Mouse (Mus musculus) macrophage (primary cell): ENCODE results near the gene Ppfia1. TPM values are rescaled to one million over a fixed set of nuclear protein-coding genes. Genes with fewer than 3 reads are reported as not detected.

ENCODE experiments used
- H3K27ac ChIP-seq: fragments of 350-480 bp; formaldehyde crosslinking; 2 replicates; pipeline ENCODE4 v1.9.0; 2021
- H3K36me3 ChIP-seq: fragments of 350-480 bp; formaldehyde crosslinking; 2 replicates; pipeline ENCODE4 v1.9.0; 2021; ENCODE audit errors: inconsistent target
- H3K4me3 ChIP-seq: fragments of 350-480 bp; formaldehyde crosslinking; 2 replicates; pipeline ENCODE4 v1.9.0; 2021; ENCODE audit errors: inconsistent target
- H3K79me2 ChIP-seq: fragments of 350-480 bp; formaldehyde crosslinking; 2 replicates; pipeline ENCODE4 v1.9.0; 2021; ENCODE audit errors: inconsistent target
- WGBS: methylation state at CpG from one replicate; pipeline ENCODE4 v1.1.7; 2026; ENCODE audit warnings: inconsistent platforms; ENCODE audit not compliant: missing documents; 5-methylcytosine and 5-hydroxymethylcytosine counted together
- polyA plus RNA-seq: library from polyadenylated mRNA; stranded (reverse); fragments of 250-400 nt; gene quantifications from 3 replicates; pipeline ENCODE4 v1.2.4, GENCODE M21; 2018; ENCODE audit warnings: inconsistent platforms

Ppfia1 gene
- polyA plus RNA-seq, 1 experiment from 2014 or later: 74.0 TPM

GRCm38 (mm10) chr7:144490201-144490873 is 63.2 kb downstream of the Ppfia1 start:
- peaks cover 88% of the 10 kb centered on the region for H3K36me3 ChIP-seq
- 95% methylated on average over 8 of the region's 8 CpGs for WGBS
- H3K4me3 ChIP-seq: no peak overlapping the region
- no peak overlapping the region for H3K27ac ChIP-seq
- no peaks in the 10 kb centered on the region for H3K79me2 ChIP-seq

- H3K36me3 ChIP-seq: peaks cover 88% of the 10 kb centered on the region
- H3K79me2 ChIP-seq: no peaks in the 10 kb centered on the region
- H3K27ac ChIP-seq: no peak overlapping the region
- WGBS: 53% methylated on average over 6 of the region's 6 CpGs
- H3K4me3 ChIP-seq: no peak overlapping the region
These were observed 64.3 kb downstream of the Ppfia1 start for GRCm38 (mm10) chr7:144489067-144489774.

GRCm38 (mm10) chr7:144480314-144480713 is 73.2 kb downstream of the Ppfia1 start:
- H3K79me2 ChIP-seq: no peaks in the 10 kb centered on the region
- H3K36me3 ChIP-seq: peaks cover 84% of the 10 kb centered on the region
- no peak overlapping the region for H3K27ac ChIP-seq
- no peak overlapping the region for H3K4me3 ChIP-seq

GRCm38 (mm10) chr7:144479569-144479968 is 74.0 kb downstream of the Ppfia1 start:
- Histone ChIP-seq H3K27ac (no peak overlapping the region), H3K4me3 (no peak overlapping the region), H3K79me2 (no peaks in the 10 kb centered on the region), H3K36me3 (peaks cover 76% of the 10 kb centered on the region)
- 94% methylated on average over 1 of the region's 1 CpGs for WGBS

GRCm38 (mm10) chr7:144475741-144476140 is 77.8 kb downstream of the Ppfia1 start:
- H3K36me3 ChIP-seq: peaks cover 38% of the 10 kb centered on the region
- 94% methylated on average over 3 of the region's 3 CpGs for WGBS
- H3K4me3 ChIP-seq: no peak overlapping the region
- H3K27ac ChIP-seq: no peak overlapping the region
- H3K79me2 ChIP-seq: no peaks in the 10 kb centered on the region

GRCm38 (mm10) chr7:144473486-144473885 is 80.0 kb downstream of the Ppfia1 start:
- peaks cover 16% of the 10 kb centered on the region; the same call in 1 of the 2 replicates for H3K36me3 ChIP-seq
- no peak overlapping the region for H3K27ac ChIP-seq
- H3K79me2 ChIP-seq: no peaks in the 10 kb centered on the region
- WGBS: 80% methylated on average over 4 of the region's 4 CpGs
- no peak overlapping the region for H3K4me3 ChIP-seq

GRCm38 (mm10) chr7:144471103-144471502 is 82.4 kb downstream of the Ppfia1 start:
- 48% methylated on average over 2 of the region's 2 CpGs for WGBS
- Histone ChIP-seq H3K79me2 (no peaks in the 10 kb centered on the region), H3K27ac (no peak overlapping the region), H3K4me3 (no peak overlapping the region), H3K36me3 (peaks cover 4% of the 10 kb centered on the region; the same call in 1 of the 2 replicates)

- WGBS: 16% methylated on average over 28 of the region's 30 CpGs
- no peak within 1 kb of the TSS for H3K4me3 ChIP-seq
- H3K27ac ChIP-seq: no peak within 1 kb of the TSS
- H3K36me3 ChIP-seq: no peaks in the 10 kb centered on the region
- no peaks in the 10 kb centered on the region for H3K79me2 ChIP-seq
These were observed 82.9 kb downstream of the Ppfia1 start, which contains the start of gene Cttn for GRCm38 (mm10) chr7:144470545-144471059. Gene Cttn, minus strand, starts transcription at chr7:144471009.

- Histone ChIP-seq H3K36me3 (no peaks in the 10 kb centered on the region), H3K27ac (no peak overlapping the region), H3K79me2 (no peaks in the 10 kb centered on the region), H3K4me3 (no peak overlapping the region)
- WGBS: 28% methylated on average over 25 of the region's 31 CpGs
These were observed 83.5 kb downstream of the Ppfia1 start for GRCm38 (mm10) chr7:144469908-144470544.

GRCm38 (mm10) chr7:144469181-144469641 is 84.3 kb downstream of the Ppfia1 start:
- Histone ChIP-seq H3K79me2 (no peaks in the 10 kb centered on the region), H3K4me3 (no peak overlapping the region), H3K36me3 (no peaks in the 10 kb centered on the region), H3K27ac (no peak overlapping the region)
- WGBS: 64% methylated on average over 4 of the region's 4 CpGs

- Histone ChIP-seq H3K79me2 (no peaks in the 10 kb centered on the region), H3K27ac (no peak overlapping the region), H3K4me3 (no peak overlapping the region), H3K36me3 (no peaks in the 10 kb centered on the region)
- 95% methylated on average over 5 of the region's 5 CpGs for WGBS
These were observed 84.8 kb downstream of the Ppfia1 start for GRCm38 (mm10) chr7:144468741-144469140.

- H3K36me3 ChIP-seq: no peaks in the 10 kb centered on the region
- no peaks in the 10 kb centered on the region for H3K79me2 ChIP-seq
- WGBS: 90% methylated on average over 4 of the region's 7 CpGs
- H3K27ac ChIP-seq: no peak overlapping the region
- no peak overlapping the region for H3K4me3 ChIP-seq
These were observed 91.0 kb downstream of the Ppfia1 start for GRCm38 (mm10) chr7:144462577-144462976.

- no peak overlapping the region for H3K4me3 ChIP-seq
- H3K79me2 ChIP-seq: no peaks in the 10 kb centered on the region
- no peaks in the 10 kb centered on the region for H3K36me3 ChIP-seq
- WGBS: 92% methylated on average over 6 of the region's 6 CpGs
- H3K27ac ChIP-seq: no peak overlapping the region
These were observed 92.2 kb downstream of the Ppfia1 start for GRCm38 (mm10) chr7:144461246-144461902.

GRCm38 (mm10) chr7:144458881-144459280 is 94.6 kb downstream of the Ppfia1 start:
- Histone ChIP-seq H3K4me3 (no peak overlapping the region), H3K36me3 (no peaks in the 10 kb centered on the region), H3K79me2 (no peaks in the 10 kb centered on the region), H3K27ac (no peak overlapping the region)
- WGBS: 92% methylated on average over 1 of the region's 1 CpGs
